Mouse (Mus musculus): ENCODE results near the gene Crybg1. TPM values are rescaled to one million over a fixed set of nuclear protein-coding genes. Genes with fewer than 3 reads are reported as not detected.

Gene Crybg1
- 5.7 and 6.3 TPM in 2 replicates for polyA plus RNA-seq (2015; fragmentation: Nextera tagmentation; extraction: Ambion mirVana)

DNA sequence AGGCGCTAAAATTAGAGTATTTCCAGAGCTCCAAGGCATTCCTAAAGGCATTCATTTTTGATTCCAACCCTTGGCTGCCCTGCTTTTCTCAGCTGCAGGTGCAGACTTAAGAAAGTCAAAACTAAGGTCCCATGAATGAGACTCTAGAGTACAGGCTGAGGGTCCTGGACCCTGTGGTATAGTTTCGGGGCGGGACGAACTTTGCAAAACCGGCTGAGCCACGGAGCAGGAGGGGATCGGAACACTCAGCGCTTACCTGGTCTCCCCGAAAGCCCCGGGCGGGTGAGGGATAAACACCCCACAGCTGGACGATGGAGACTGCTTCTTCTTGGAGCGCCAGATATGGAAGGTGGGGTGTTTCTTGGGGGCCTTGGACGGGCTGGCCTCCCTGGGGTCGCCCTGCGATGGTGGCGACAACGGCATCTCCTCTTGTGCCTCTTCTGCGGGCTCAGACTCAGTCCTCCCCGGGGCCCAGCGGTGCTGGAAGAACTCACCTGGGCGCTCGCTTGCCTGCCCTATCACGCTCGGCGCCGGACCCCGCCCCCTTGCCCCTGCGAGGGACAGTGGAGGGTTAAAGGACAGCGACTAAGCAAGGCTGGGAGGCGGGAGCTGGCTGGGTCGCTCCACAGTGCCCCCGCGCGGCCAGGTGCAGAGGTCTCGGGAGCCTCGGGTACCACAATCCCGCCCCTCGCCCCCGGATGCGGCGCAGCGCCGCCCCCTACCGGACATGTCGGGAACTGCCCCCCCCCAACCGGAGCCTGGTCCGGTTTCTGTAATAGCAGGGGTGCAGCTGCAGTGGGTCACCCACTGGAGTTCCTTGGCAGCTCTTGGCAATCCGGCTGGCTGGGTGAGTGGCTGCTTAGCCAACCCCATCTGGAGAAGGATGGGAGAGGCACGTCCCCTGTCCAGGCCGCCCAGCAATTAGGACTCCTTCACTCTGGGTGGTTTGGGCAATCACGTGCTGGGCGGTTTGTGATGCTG lies at the start of gene Crybg1:
Crybg1 (minus strand) TSS at position 517 of the 981 bp plus-strand sequence.

GRCm38 (mm10) chr10:43901578-43902194 lies 247.0 kb downstream of the Crybg1 start, which contains the start of the genes Qrsl1 and Rtn4ip1:
Qrsl1 (minus strand) TSS chr10:43901745.
Rtn4ip1 (plus strand) TSS chr10:43901807.

Other genes starting within 250 kb of the Crybg1 start
- 8.4 and 9.8 TPM in 2 replicates for gene Qrsl1, start 247.1 kb downstream of the Crybg1 start, polyA plus RNA-seq (2015; fragmentation: Nextera tagmentation; extraction: Ambion mirVana)
- 6.3 and 6.7 TPM in 2 replicates for gene Rtn4ip1, start 247.0 kb downstream of the Crybg1 start, polyA plus RNA-seq (2015; fragmentation: Nextera tagmentation; extraction: Ambion mirVana)
- 35.7 and 36.7 TPM in 2 replicates for gene Atg5, start 119.5 kb upstream of the Crybg1 start, polyA plus RNA-seq (2015; fragmentation: Nextera tagmentation; extraction: Ambion mirVana)